Mouse (Mus musculus) kidney, adult 8-10 months (tissue): ENCODE measurements at regions not wholly inside any gene's neighbourhood (a gene's known extent, or its start where the extent isn't known, plus 50 kb on each side); places are given as distances from the start of the nearest gene placed in this dataset.

ENCODE experiments used
- DNase-seq, 2 experiments: peaks; one replicate each; pipeline ENCODE4 v3.0.0; 2022

DNA sequence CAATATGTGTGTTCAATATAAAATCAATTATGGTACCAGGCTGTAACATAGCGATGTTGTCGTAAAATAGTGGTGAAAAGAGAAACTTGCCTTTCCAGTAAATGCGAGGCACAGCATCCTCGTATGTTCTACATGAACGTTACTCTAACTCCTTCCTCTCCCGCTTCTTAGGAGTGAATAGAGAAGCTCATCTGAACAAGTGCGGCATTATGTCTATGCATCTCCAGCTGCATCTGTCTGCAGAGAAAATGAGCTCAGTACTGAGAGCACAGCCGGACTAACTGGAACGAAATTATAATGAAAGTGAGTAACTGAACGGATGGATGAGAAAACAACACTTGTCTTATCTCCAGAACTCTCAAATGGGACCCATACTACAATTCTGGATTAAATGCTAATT is 193.5 kb upstream of the Atp11b start:
- DNase-seq = no peak

DNA sequence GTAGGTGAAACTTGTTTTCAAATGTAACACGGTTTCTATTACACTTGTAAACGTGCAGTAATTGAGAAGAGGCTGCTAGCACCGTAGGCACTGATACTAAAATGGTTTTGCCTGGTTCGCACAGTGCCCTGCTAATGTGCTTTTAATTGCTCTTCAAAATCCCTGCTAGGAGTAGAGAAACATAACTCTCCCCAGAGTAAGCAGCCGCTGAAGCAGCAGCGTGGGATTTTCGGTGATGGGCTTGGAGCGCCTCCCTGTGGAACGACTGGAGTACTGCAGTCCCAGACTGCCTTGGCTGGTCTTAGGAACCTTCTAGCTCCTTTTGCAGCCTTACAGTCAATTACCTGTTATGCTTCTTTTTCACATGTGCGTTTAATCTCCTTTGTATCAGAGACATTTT is 179.5 kb upstream of the Atp11b start:
- peak in 1 of 2 experiments; percentile 2 for DNase-seq
